Comparison of ENCODE assay signal across 27 mouse cellular contexts in the genomic region with DNA sequence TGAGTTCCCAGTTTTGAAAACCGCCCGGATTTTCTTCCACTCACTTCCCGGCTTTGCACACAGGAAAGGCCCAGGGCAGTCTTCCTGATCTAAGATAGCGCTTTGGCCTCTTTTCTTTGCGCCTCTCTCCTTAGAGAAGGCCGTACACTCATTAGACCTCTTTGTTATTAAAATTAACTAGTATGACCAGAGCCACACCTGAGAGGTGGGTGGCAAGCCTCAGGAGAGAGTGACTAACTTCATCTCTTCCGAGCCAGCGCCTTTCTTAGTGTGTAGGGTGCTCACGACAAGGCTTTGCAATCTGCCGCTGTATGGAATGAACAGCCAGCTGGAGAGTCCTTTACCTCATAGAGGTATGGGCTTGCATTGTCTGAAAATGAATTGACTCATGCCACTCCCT. TPM values are rescaled to one million over a fixed set of nuclear protein-coding genes. Genes with fewer than 3 reads are reported as not detected.
DNase-seq lines count a peak whose midpoint lies in the region; ATAC-seq and TF ChIP-seq lines count a peak whose summit lies in the region.
"Had no signal": no experiment of that assay in that cellular context is flagged by ENCODE, and none has a peak within 500 bp of the region (broad histone marks: within the 10 kb centered on the region; RNA-seq: fewer than 3 reads in every experiment).

No protein-coding gene starts in this region.

- no peak overlapping the region for H3K4me3 ChIP-seq in intestine, embryonic 14.5 days (ENCODE audit: low read depth, low read length)
- H3K4me3 ChIP-seq in intestine, embryonic 16.5 days (ENCODE audit: low read length): no peak overlapping the region
- H3K4me3 ChIP-seq in ES-Bruce4 (ENCODE audit: low read depth, low read length) (no peak overlapping the region), ES-E14 (ENCODE audit: insufficient read depth in 1 of 2, low read depth in 1 of 2, low read length in 2 of 2, poor library complexity in 1 of 2, severe bottlenecking in 1 of 2) (no peak overlapping the region)
- H3K4me3 ChIP-seq in kidney, embryonic 14.5 days (ENCODE audit: low read length): no peak overlapping the region
- H3K4me3 ChIP-seq in midbrain, postnatal 0 days (ENCODE audit: low read depth, low read length): no peak overlapping the region
- H3K4me3 ChIP-seq: embryonic facial prominence, embryonic 13.5 days; embryonic facial prominence, embryonic 15.5 days; erythroblast, embryonic 14.5 days; forebrain, embryonic 13.5 days; forebrain, embryonic 15.5 days had no signal

- DNase-seq in intestine, embryonic 14.5 days (ENCODE audit: low spot score): peak; percentile 25
- DNase-seq in ES-E14 (ENCODE audit: low read depth, low spot score): peak; percentile 29
- peak; percentile 63 for DNase-seq in ZHBTc4 (ENCODE audit: low read depth, low spot score)
- DNase-seq in testis, postnatal 10 days (ENCODE audit: low spot score): no peak
- no peak for DNase-seq in midbrain, postnatal 0 days (ENCODE audit: low spot score)
- DNase-seq: adrenal gland, adult 2 months; adrenal gland, postnatal 10 days; adrenal gland, postnatal 25 days; cerebellum, adult 11 months; cerebellum, adult 18-20 months; cerebellum, adult 8-10 months; cerebellum, adult 9-11 months; cerebellum, postnatal 14 days; cerebellum, postnatal 36 days; embryo, embryonic 11 days; forebrain, postnatal 0 days had no signal

- no peak overlapping the region for H3K9ac ChIP-seq in intestine, embryonic 14.5 days (ENCODE audit: low read length)
- no peak overlapping the region for H3K9ac ChIP-seq in intestine, embryonic 16.5 days (ENCODE audit: low read depth, low read length)
- H3K9ac ChIP-seq in ES-Bruce4 (ENCODE audit: low read depth, poor library complexity, severe bottlenecking): no peak overlapping the region
- H3K9ac ChIP-seq in ES-E14 (ENCODE audit: insufficient read depth, low read depth, low read length, poor library complexity, severe bottlenecking): no peak overlapping the region
- no peak overlapping the region for H3K9ac ChIP-seq in kidney, embryonic 14.5 days (ENCODE audit: low read depth, low read length)
- no peak overlapping the region for H3K9ac ChIP-seq in midbrain, postnatal 0 days (replicated peaks; ENCODE audit: low read length, poor library complexity, severe bottlenecking)
- H3K9ac ChIP-seq: embryonic facial prominence, embryonic 13.5 days; embryonic facial prominence, embryonic 15.5 days; forebrain, embryonic 13.5 days; forebrain, embryonic 15.5 days; forebrain, postnatal 0 days had no signal

- H3K36me3 ChIP-seq in intestine, embryonic 14.5 days (ENCODE audit: control insufficient read depth, insufficient read depth, low read length): no peaks in the 10 kb centered on the region
- no peaks in the 10 kb centered on the region for H3K36me3 ChIP-seq in intestine, embryonic 16.5 days (ENCODE audit: control insufficient read depth, insufficient read depth, low read length)
- no peaks in the 10 kb centered on the region for H3K36me3 ChIP-seq in ES-Bruce4 (ENCODE audit: control insufficient read depth, insufficient read depth, low read length, poor library complexity, severe bottlenecking)
- H3K36me3 ChIP-seq in ES-E14 (ENCODE audit: control insufficient read depth, insufficient read depth, low read length, poor library complexity, severe bottlenecking): no peaks in the 10 kb centered on the region
- no peaks in the 10 kb centered on the region for H3K36me3 ChIP-seq in kidney, embryonic 14.5 days (ENCODE audit: control insufficient read depth, insufficient read depth, low read length)
- no peaks in the 10 kb centered on the region for H3K36me3 ChIP-seq in midbrain, postnatal 0 days (ENCODE audit: insufficient read depth, low read length)
- H3K36me3 ChIP-seq: embryonic facial prominence, embryonic 13.5 days; embryonic facial prominence, embryonic 15.5 days; forebrain, embryonic 15.5 days had no signal

- TF ChIP-seq POLR2A in ES-Bruce4 (IDR thresholded peaks at IDR 0.05; ENCODE audit: insufficient read depth, low read length): no peak

- in situ Hi-C loops in ES-E14 (cut with MboI; ENCODE audit: low sequenced_read_pairs in 2 of 2, unreplicated experiment in 2 of 2): no loop called here

- no peak overlapping the region for H3K4me2 ChIP-seq in intestine, embryonic 14.5 days (ENCODE audit: low read length)
- no peak overlapping the region for H3K4me2 ChIP-seq in intestine, embryonic 16.5 days (ENCODE audit: low read depth, low read length)
- H3K4me2 ChIP-seq in kidney, embryonic 14.5 days (replicated peaks; ENCODE audit: low read depth, low read length): no peak overlapping the region
- no peak overlapping the region for H3K4me2 ChIP-seq in midbrain, postnatal 0 days (ENCODE audit: low read depth, low read length, poor library complexity, severe bottlenecking)
- H3K4me2 ChIP-seq: embryonic facial prominence, embryonic 13.5 days; embryonic facial prominence, embryonic 15.5 days; forebrain, embryonic 13.5 days; forebrain, embryonic 15.5 days had no signal

- no peak overlapping the region for H3K27ac ChIP-seq in intestine, embryonic 14.5 days (ENCODE audit: low read depth)
- H3K27ac ChIP-seq in intestine, embryonic 16.5 days (ENCODE audit: low read length): no peak overlapping the region
- H3K27ac ChIP-seq in ES-Bruce4 (ENCODE audit: insufficient read depth, low read length) (peak overlapping the region; percentile 11; the same call in 1 of the 2 replicates), ES-E14 (ENCODE audit: insufficient read depth, low read depth, low read length, poor library complexity, severe bottlenecking) (no peak overlapping the region; the same call in 1 of the 2 replicates)
- H3K27ac ChIP-seq in kidney, embryonic 14.5 days (ENCODE audit: low read depth, low read length): no peak overlapping the region
- no peak overlapping the region for H3K27ac ChIP-seq in midbrain, postnatal 0 days (ENCODE audit: low read depth, low read length)
- H3K27ac ChIP-seq: embryonic facial prominence, embryonic 13.5 days; embryonic facial prominence, embryonic 15.5 days; forebrain, embryonic 13.5 days; forebrain, embryonic 15.5 days had no signal

- ATAC-seq in intestine, embryonic 14.5 days (replicated peaks; ENCODE audit: low FRiP score, low TSS enrichment, low read depth): no peak
- no peak for ATAC-seq in intestine, embryonic 16.5 days
- no peak for ATAC-seq in kidney, embryonic 14.5 days (ENCODE audit: low FRiP score, low TSS enrichment)
- ATAC-seq in midbrain, postnatal 0 days (ENCODE audit: low FRiP score): no peak
- ATAC-seq: forebrain, embryonic 13.5 days; forebrain, embryonic 15.5 days; forebrain, postnatal 0 days had no signal

- H3K4me1 ChIP-seq in intestine, embryonic 14.5 days (replicated peaks; ENCODE audit: control insufficient read depth, insufficient read depth, low read length): no peaks in the 10 kb centered on the region
- H3K4me1 ChIP-seq in intestine, embryonic 16.5 days (ENCODE audit: control insufficient read depth, insufficient read depth, low read length): no peaks in the 10 kb centered on the region
- peaks cover 5% of the 10 kb centered on the region for H3K4me1 ChIP-seq in ES-Bruce4 (ENCODE audit: control insufficient read depth, insufficient read depth, low read length)
- H3K4me1 ChIP-seq in ES-E14 (ENCODE audit: control insufficient read depth in 2 of 2, insufficient read depth in 2 of 2, low read length in 2 of 2, poor library complexity in 1 of 2): peaks cover 4 to 5% of the 10 kb centered on the region in 2 experiments; a peak in 2 of 4 replicates
- H3K4me1 ChIP-seq in kidney, embryonic 14.5 days (ENCODE audit: control insufficient read depth, insufficient read depth, low read length): no peaks in the 10 kb centered on the region
- no peaks in the 10 kb centered on the region for H3K4me1 ChIP-seq in midbrain, postnatal 0 days (ENCODE audit: insufficient read depth, low read length)
- H3K4me1 ChIP-seq: embryonic facial prominence, embryonic 13.5 days; embryonic facial prominence, embryonic 15.5 days; forebrain, embryonic 13.5 days; forebrain, embryonic 15.5 days had no signal

- TF ChIP-seq EP300 in ES-Bruce4 (IDR thresholded peaks at IDR 0.05; ENCODE audit: insufficient read depth, low read depth, low read length): no peak

- WGBS in intestine, embryonic 14.5 days: 88% methylated on average over 10 of the region's 10 CpGs
- 89% methylated on average over 10 of the region's 10 CpGs for WGBS in intestine, embryonic 16.5 days
- WGBS in kidney, embryonic 14.5 days: 78% methylated on average over 10 of the region's 10 CpGs
- 85% methylated on average over 10 of the region's 10 CpGs for WGBS in midbrain, postnatal 0 days

- TF ChIP-seq CTCF in ES-Bruce4 (IDR thresholded peaks at IDR 0.05; ENCODE audit: low read depth, low read length): no peak
- no peak for TF ChIP-seq CTCF in midbrain, postnatal 0 days (IDR thresholded peaks at IDR 0.05)

- H3K9me3 ChIP-seq in intestine, embryonic 14.5 days (ENCODE audit: control insufficient read depth, low read length): no peaks in the 10 kb centered on the region
- H3K9me3 ChIP-seq in intestine, embryonic 16.5 days (ENCODE audit: control insufficient read depth, low read length): no peaks in the 10 kb centered on the region
- H3K9me3 ChIP-seq in ES-Bruce4 (replicated peaks; ENCODE audit: control insufficient read depth, insufficient read depth, low read length, poor library complexity, severe bottlenecking) (no peaks in the 10 kb centered on the region), ES-E14 (ENCODE audit: control insufficient read depth, insufficient read depth, low read depth, low read length) (no peaks in the 10 kb centered on the region)
- no peaks in the 10 kb centered on the region for H3K9me3 ChIP-seq in kidney, embryonic 14.5 days (ENCODE audit: control insufficient read depth, low read length)
- H3K9me3 ChIP-seq in midbrain, postnatal 0 days (ENCODE audit: low read length): no peaks in the 10 kb centered on the region
- H3K9me3 ChIP-seq: embryonic facial prominence, embryonic 13.5 days; embryonic facial prominence, embryonic 15.5 days; forebrain, embryonic 13.5 days; forebrain, embryonic 15.5 days had no signal

- no peaks in the 10 kb centered on the region for H3K27me3 ChIP-seq in intestine, embryonic 14.5 days (replicated peaks; ENCODE audit: control insufficient read depth, insufficient read depth, low read length)
- no peaks in the 10 kb centered on the region for H3K27me3 ChIP-seq in intestine, embryonic 16.5 days (replicated peaks; ENCODE audit: control insufficient read depth, insufficient read depth, low read length)
- H3K27me3 ChIP-seq in ES-Bruce4 (ENCODE audit: control insufficient read depth, insufficient read depth, low read length, poor library complexity, severe bottlenecking): no peaks in the 10 kb centered on the region; the same call in 1 of the 2 replicates
- no peaks in the 10 kb centered on the region for H3K27me3 ChIP-seq in kidney, embryonic 14.5 days (ENCODE audit: control insufficient read depth, insufficient read depth, low read length)
- H3K27me3 ChIP-seq in midbrain, postnatal 0 days (ENCODE audit: insufficient read depth, low read length): no peaks in the 10 kb centered on the region
- H3K27me3 ChIP-seq: embryonic facial prominence, embryonic 13.5 days; embryonic facial prominence, embryonic 15.5 days; forebrain, embryonic 13.5 days; forebrain, embryonic 15.5 days had no signal

RNA-seq across cellular contexts. Expression of a gene that starts 21.9 kb away (rescaled TPM):
- 3.8 and 5.3 TPM in 2 replicates for polyA plus RNA-seq in intestine, embryonic 14.5 days (2014; fragmentation: Nextera tagmentation; extraction: Ambion mirVana)
- 24.1 and 31.4 TPM in 2 replicates for polyA plus RNA-seq in intestine, embryonic 16.5 days (2015; fragmentation: Nextera tagmentation; extraction: Ambion mirVana)
- polyA plus RNA-seq in ES-Bruce4 (2011; ENCODE audit: insufficient read depth, insufficient read length, low read depth, missing spikeins): not detected in 2 replicates
- 1.6 and 3.8 TPM in 2 replicates for total RNA-seq in ES-E14 (2012; rRNA removed)
- 0.94 and 1.7 TPM in 2 replicates for polyA plus RNA-seq in kidney, embryonic 14.5 days (2014; fragmentation: Nextera tagmentation; extraction: Ambion mirVana)
- 0.09 and 0.22 TPM in 2 replicates for total RNA-seq in midbrain, postnatal 0 days (2014; rRNA removed)
- 0.07 and 0.11 TPM in 2 replicates for polyA plus RNA-seq in midbrain, postnatal 0 days (2015; fragmentation: Nextera tagmentation; extraction: Ambion mirVana)
- total RNA-seq: forebrain, postnatal 0 days; MEL had no signal
- polyA plus RNA-seq: C2C12; forebrain, embryonic 11.5 days; forebrain, embryonic 13.5 days; forebrain, embryonic 15.5 days had no signal

RNA-seq across cellular contexts. Expression of a gene that starts 51.1 kb away (rescaled TPM):
- polyA plus RNA-seq in intestine, embryonic 14.5 days (2014; fragmentation: Nextera tagmentation; extraction: Ambion mirVana): 9.9 and 10.0 TPM in 2 replicates
- 18.6 and 21.7 TPM in 2 replicates for polyA plus RNA-seq in intestine, embryonic 16.5 days (2015; fragmentation: Nextera tagmentation; extraction: Ambion mirVana)
- 29.9 and 31.0 TPM in 2 replicates for polyA plus RNA-seq in ES-Bruce4 (2011; ENCODE audit: insufficient read depth, insufficient read length, low read depth, missing spikeins)
- total RNA-seq in ES-E14 (2012; rRNA removed): 16.9 and 19.8 TPM in 2 replicates
- polyA plus RNA-seq in kidney, embryonic 14.5 days (2014; fragmentation: Nextera tagmentation; extraction: Ambion mirVana): 5.7 and 10.5 TPM in 2 replicates
- 22.3 and 32.7 TPM in 2 replicates for total RNA-seq in midbrain, postnatal 0 days (2014; rRNA removed)
- 9.4 and 10.6 TPM in 2 replicates for polyA plus RNA-seq in midbrain, postnatal 0 days (2015; fragmentation: Nextera tagmentation; extraction: Ambion mirVana)

RNA-seq across cellular contexts. Expression of a gene that starts 51.1 kb away (rescaled TPM):
- 20.6 and 21.2 TPM in 2 replicates for polyA plus RNA-seq in intestine, embryonic 14.5 days (2014; fragmentation: Nextera tagmentation; extraction: Ambion mirVana)
- polyA plus RNA-seq in intestine, embryonic 16.5 days (2015; fragmentation: Nextera tagmentation; extraction: Ambion mirVana): 23.5 and 25.6 TPM in 2 replicates
- polyA plus RNA-seq in ES-Bruce4 (2011; ENCODE audit: insufficient read depth, insufficient read length, low read depth, missing spikeins): 8.0 and 10.5 TPM in 2 replicates
- 2.9 and 3.8 TPM in 2 replicates for total RNA-seq in ES-E14 (2012; rRNA removed)
- polyA plus RNA-seq in kidney, embryonic 14.5 days (2014; fragmentation: Nextera tagmentation; extraction: Ambion mirVana): 15.3 and 18.0 TPM in 2 replicates
- 2.7 and 5.2 TPM in 2 replicates for total RNA-seq in midbrain, postnatal 0 days (2014; rRNA removed)
- 7.8 and 8.0 TPM in 2 replicates for polyA plus RNA-seq in midbrain, postnatal 0 days (2015; fragmentation: Nextera tagmentation; extraction: Ambion mirVana)

Comparison
In these comparisons a context has a peak if more than half of its experiments do, and no peak if none do; other contexts are left out.
1. DNase-seq: peak in intestine, embryonic 14.5 days (single experiment), ES-E14 (single experiment) and ZHBTc4 (single experiment); none in testis, postnatal 10 days (single experiment) and midbrain, postnatal 0 days (single experiment).